Mouse (Mus musculus) testis, adult 2 months (tissue): ENCODE measurements at regions not wholly inside any gene's neighbourhood (a gene's known extent, or its start where the extent isn't known, plus 50 kb on each side); places are given as distances from the start of the nearest gene placed in this dataset.

Experiments
- H3K27ac ChIP-seq: fragments of 200-500 bp; 2 replicates; pipeline ENCODE4 v1.5.1; 2012; ENCODE audit warnings: low read depth, low read length; ENCODE audit not compliant: control insufficient read depth, insufficient read depth
- H3K27me3 ChIP-seq: fragments of 200-500 bp; 2 replicates; pipeline ENCODE4 v1.6.1; 2012; ENCODE audit warnings: mild to moderate bottlenecking, low read length, moderate library complexity; ENCODE audit not compliant: control insufficient read depth, insufficient read depth
- H3K36me3 ChIP-seq: fragments of 200-500 bp; 2 replicates; pipeline ENCODE4 v1.6.1; 2012; ENCODE audit warnings: mild to moderate bottlenecking, low read length; ENCODE audit not compliant: control insufficient read depth, insufficient read depth
- H3K4me1 ChIP-seq: fragments of 200-500 bp; 2 replicates; pipeline ENCODE4 v1.6.1; 2012; ENCODE audit warnings: low read length; ENCODE audit not compliant: control insufficient read depth, insufficient read depth
- H3K4me3 ChIP-seq: fragments of 200-500 bp; 2 replicates; pipeline ENCODE4 v1.5.1; 2012; ENCODE audit warnings: low read depth, mild to moderate bottlenecking, low read length, moderate library complexity, mixed read lengths; ENCODE audit not compliant: control insufficient read depth
- CTCF ChIP-seq: fragments of 200-500 bp; IDR thresholded peaks from 2 replicates; pipeline ENCODE4 v1.5.1; 2012; ENCODE audit warnings: low read depth, mild to moderate bottlenecking, inconsistent platforms, low read length, moderate library complexity; ENCODE audit not compliant: control insufficient read depth, insufficient read depth, insufficient replicate concordance
- POLR2A ChIP-seq: fragments of 200-500 bp; IDR thresholded peaks from 2 replicates; pipeline ENCODE4 v1.6.1; 2012; ENCODE audit warnings: low read depth, mild to moderate bottlenecking, inconsistent platforms, low read length, moderate library complexity; ENCODE audit not compliant: control insufficient read depth

GRCm38 (mm10) chr14:24995226-24995625 lies 463.8 kb upstream of the Zmiz1 start:
- no peaks in the 10 kb centered on the region for H3K27me3 ChIP-seq
- no peaks in the 10 kb centered on the region for H3K36me3 ChIP-seq
- TF ChIP-seq CTCF (no peak), POLR2A (no peak)
- H3K4me1 ChIP-seq = no peaks in the 10 kb centered on the region
- no peak overlapping the region for H3K4me3 ChIP-seq
- H3K27ac ChIP-seq = no peak overlapping the region

- H3K36me3 ChIP-seq = no peaks in the 10 kb centered on the region
- H3K27ac ChIP-seq = no peak overlapping the region
- H3K4me3 ChIP-seq = no peak overlapping the region
- H3K4me1 ChIP-seq = no peaks in the 10 kb centered on the region
- TF ChIP-seq POLR2A = no peak
- no peaks in the 10 kb centered on the region for H3K27me3 ChIP-seq
These were observed 461.0 kb upstream of the Zmiz1 start for GRCm38 (mm10) chr14:24997786-24998509.

GRCm38 (mm10) chr14:24999008-24999572 lies 459.9 kb upstream of the Zmiz1 start:
- no peak for TF ChIP-seq POLR2A
- TF ChIP-seq CTCF = no peak
- H3K4me1 ChIP-seq = no peaks in the 10 kb centered on the region
- H3K36me3 ChIP-seq = no peaks in the 10 kb centered on the region
- H3K27ac ChIP-seq = no peak overlapping the region
- no peaks in the 10 kb centered on the region for H3K27me3 ChIP-seq
- no peak overlapping the region for H3K4me3 ChIP-seq

DNA sequence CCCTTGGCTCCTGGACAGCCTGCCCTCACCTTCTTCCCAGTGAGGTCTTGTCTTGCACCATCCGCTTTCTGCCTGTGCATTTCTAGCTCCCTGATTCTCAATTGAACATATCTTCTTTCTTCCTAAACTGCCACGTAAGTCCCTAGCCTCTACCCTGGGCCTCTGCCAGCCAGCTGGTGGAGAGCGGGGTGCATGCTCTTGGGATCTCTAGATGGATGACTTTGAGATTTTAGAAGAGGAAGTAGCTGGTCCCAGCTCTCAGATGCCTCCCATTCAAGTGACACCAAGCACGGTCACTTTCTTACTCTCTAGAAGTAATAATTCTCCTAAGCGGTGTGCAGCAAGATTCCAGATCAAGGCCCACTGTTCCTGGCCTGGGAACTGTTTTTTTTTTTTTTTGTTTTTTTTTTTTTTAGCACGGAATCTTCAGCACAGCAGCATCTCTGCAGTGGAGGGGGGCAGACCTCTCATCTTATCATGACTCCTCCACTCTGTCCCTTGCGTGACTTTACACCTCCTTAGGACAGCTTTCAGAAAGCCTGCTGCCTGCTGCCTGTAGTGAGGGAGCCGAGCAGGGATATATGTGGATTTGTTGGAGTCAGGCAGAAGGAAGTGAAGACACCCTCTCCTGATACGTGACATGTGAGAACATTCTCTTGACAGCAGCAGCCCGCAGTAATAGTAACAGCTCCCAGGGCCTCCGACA lies 453.6 kb upstream of the Zmiz1 start:
- H3K4me3 ChIP-seq = no peak overlapping the region
- H3K36me3 ChIP-seq = no peaks in the 10 kb centered on the region
- H3K27ac ChIP-seq = no peak overlapping the region
- H3K4me1 ChIP-seq = no peaks in the 10 kb centered on the region
- TF ChIP-seq CTCF = no peak
- H3K27me3 ChIP-seq = no peaks in the 10 kb centered on the region

- no peaks in the 10 kb centered on the region for H3K27me3 ChIP-seq
- H3K27ac ChIP-seq = no peak overlapping the region
- H3K4me1 ChIP-seq = no peaks in the 10 kb centered on the region
- no peak for TF ChIP-seq CTCF
- no peak for TF ChIP-seq POLR2A
- no peak overlapping the region for H3K4me3 ChIP-seq
- H3K36me3 ChIP-seq = no peaks in the 10 kb centered on the region
These were observed 447.1 kb upstream of the Zmiz1 start for GRCm38 (mm10) chr14:25011926-25012325.

DNA sequence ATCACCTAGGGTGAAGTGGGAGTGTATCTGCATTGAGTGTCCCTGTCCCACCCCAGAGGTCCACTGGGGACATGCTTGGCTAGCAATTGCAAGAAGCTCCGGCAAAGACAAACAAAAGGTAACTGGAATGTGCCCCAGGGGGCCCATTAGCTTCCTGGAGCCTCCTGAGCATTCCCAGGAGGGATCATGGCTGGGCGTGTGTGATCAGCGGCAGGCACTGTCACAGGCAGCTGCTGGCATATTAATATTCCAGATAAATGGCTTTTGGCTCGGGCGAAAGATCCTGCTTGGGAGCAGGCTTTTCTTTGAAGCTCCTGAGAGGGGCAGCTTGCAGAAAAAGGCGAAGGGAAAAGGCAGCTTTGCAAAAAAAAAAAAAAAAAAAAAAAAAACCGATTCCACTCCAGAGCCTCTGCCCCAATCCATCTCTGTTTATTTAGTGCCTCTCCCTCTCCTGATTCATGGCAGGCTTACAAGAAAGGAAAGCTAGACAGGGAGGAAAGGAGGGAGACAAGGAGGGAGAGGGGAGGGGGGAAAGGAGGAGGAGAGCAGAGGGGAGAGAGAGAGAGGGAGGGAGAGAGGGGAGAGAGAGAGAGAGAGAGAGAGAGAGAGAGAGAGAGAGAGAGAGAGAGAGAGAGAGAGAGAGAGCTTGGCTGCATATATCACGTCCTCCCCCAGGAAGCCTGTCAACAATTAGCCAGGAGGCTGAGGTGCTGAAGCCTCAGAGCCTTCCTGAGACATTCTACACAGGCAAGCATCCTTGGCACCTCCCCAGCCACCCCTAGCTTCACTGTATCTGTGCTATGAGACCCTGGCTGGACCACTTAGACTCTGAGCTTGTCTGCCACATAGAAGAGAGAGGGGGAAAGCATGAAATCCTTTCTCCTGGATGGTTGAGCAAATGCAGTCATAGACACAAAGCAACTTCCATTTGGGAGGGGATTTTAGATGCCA lies 443.4 kb upstream of the Zmiz1 start:
- H3K4me1 ChIP-seq = no peaks in the 10 kb centered on the region
- no peaks in the 10 kb centered on the region for H3K36me3 ChIP-seq
- H3K4me3 ChIP-seq = peak overlapping the region; percentile 6; the same call in 1 of the 2 replicates
- no peak for TF ChIP-seq POLR2A
- TF ChIP-seq CTCF = no peak
- no peak overlapping the region for H3K27ac ChIP-seq
- H3K27me3 ChIP-seq = no peaks in the 10 kb centered on the region

GRCm38 (mm10) chr14:25017860-25018259 lies 441.1 kb upstream of the Zmiz1 start:
- H3K27me3 ChIP-seq = no peaks in the 10 kb centered on the region
- H3K4me3 ChIP-seq = no peak overlapping the region
- no peaks in the 10 kb centered on the region for H3K4me1 ChIP-seq
- TF ChIP-seq POLR2A (no peak), CTCF (peak; percentile 83; the same call in 1 of the 2 replicates)
- H3K36me3 ChIP-seq = no peaks in the 10 kb centered on the region
- no peak overlapping the region for H3K27ac ChIP-seq
